Mouse (Mus musculus) midbrain, embryonic 10.5 days (tissue): ENCODE results near the gene Trim47. TPM values are rescaled to one million over a fixed set of nuclear protein-coding genes. Genes with fewer than 3 reads are reported as not detected.

ENCODE experiments used
- DNase-seq: peaks from one replicate; pipeline ENCODE4 v3.0.0-alpha.2; 2017; ENCODE audit warnings: low spot score
- H3K27ac ChIP-seq: fragments of 300-500 bp; sonication (generic); replicated peaks from 2 replicates; pipeline ENCODE4 v1.5.1; 2016; ENCODE audit warnings: mild to moderate bottlenecking
- H3K27me3 ChIP-seq: fragments of 300-500 bp; sonication (generic); 2 replicates; pipeline ENCODE4 v1.6.1; 2016; ENCODE audit warnings: low read depth, mild to moderate bottlenecking; ENCODE audit not compliant: poor library complexity, severe bottlenecking
- H3K36me3 ChIP-seq: fragments of 300-500 bp; sonication (generic); 2 replicates; pipeline ENCODE4 v1.6.1; 2016; ENCODE audit warnings: mild to moderate bottlenecking, moderate library complexity
- H3K4me1 ChIP-seq: fragments of 300-500 bp; sonication (generic); 2 replicates; pipeline ENCODE4 v1.6.1; 2016
- H3K4me3 ChIP-seq: fragments of 300-500 bp; sonication (generic); 2 replicates; pipeline ENCODE4 v1.5.1; 2016; ENCODE audit warnings: mild to moderate bottlenecking, moderate library complexity
- H3K9me3 ChIP-seq: fragments of 300-500 bp; sonication (generic); replicated peaks from 2 replicates; pipeline ENCODE4 v1.6.1; 2016; ENCODE audit warnings: mild to moderate bottlenecking
- WGBS: fragments of 180-500 bp; shearing (Covaris S2); methylation state at CpG from one replicate; pipeline ENCODE4 v1.1.7; 2016; 5-methylcytosine and 5-hydroxymethylcytosine counted together
- polyA plus RNA-seq: library from polyadenylated mRNA; unstranded; fragments of >200 nt; fragmentation: Nextera tagmentation; extraction: Ambion mirVana; gene quantifications from 2 replicates; pipeline ENCODE4 v1.2.1, GENCODE M21; 2016

Trim47 gene
- polyA plus RNA-seq, 1 experiment from 2014 or later: 2.7 TPM

DNA sequence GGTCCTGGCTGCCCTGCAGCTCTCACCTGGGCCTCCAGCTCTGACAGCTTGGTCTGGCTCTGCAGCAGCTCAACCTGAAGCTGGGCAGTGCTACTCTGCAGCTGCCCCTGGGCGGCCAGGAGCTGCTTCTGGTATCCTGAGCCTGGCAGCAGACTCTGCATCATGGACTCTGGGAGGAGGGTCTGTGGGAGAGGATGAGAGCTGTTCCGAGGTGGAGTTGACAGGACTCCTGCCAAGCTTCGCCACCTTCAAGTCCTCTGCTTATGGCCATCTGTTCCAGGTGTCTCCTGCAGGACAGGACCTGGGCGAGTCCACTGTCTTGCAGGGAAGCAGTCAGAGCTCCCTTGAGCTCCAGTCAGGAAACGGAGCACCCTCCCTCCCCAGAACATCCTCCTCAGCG, 22.3 kb upstream of the Trim47 start:
- no peak for DNase-seq
- peaks cover 100% of the 10 kb centered on the region for H3K36me3 ChIP-seq
- WGBS: 78% methylated on average over 6 of the region's 6 CpGs

DNA sequence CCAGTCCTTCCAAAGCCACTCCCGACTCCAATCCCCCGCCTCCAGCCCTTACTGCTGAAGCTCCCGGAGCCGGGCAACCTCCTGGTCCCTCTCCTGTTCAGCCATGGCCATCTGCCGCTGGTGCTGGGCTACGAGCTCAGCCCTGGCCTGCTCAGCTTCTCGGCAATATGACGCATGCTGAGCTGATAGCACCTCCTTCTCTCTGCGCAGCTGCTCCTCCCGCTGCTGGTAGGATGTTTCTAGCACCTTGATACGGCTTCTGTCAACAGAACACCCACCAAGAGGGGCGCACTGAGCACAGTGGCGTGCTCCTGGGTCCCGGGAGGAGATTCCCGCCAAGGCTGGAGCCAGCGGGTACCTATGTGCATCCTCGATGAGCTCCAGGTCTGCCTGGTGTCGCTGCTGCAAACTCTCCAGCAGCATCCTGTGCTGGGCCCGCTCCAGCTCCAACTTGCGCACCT, 21.8 kb upstream of the Trim47 start:
- no peak for DNase-seq
- Histone ChIP-seq H3K4me1 (peaks cover 7% of the 10 kb centered on the region; the same call in 1 of the 2 replicates), H3K27ac (peak overlapping the region; percentile 13; the same call in 1 of the 2 replicates), H3K4me3 (no peak overlapping the region), H3K36me3 (peaks cover 100% of the 10 kb centered on the region), H3K27me3 (no peaks in the 10 kb centered on the region), H3K9me3 (no peaks in the 10 kb centered on the region)
- 68% methylated on average over 20 of the region's 20 CpGs for WGBS

More for the DNA sequence above, 22.3 kb upstream of the Trim47 start:
- no peaks in the 10 kb centered on the region for H3K27me3 ChIP-seq
- H3K4me1 ChIP-seq: peaks cover 7% of the 10 kb centered on the region; the same call in 1 of the 2 replicates
- H3K27ac ChIP-seq: no peak overlapping the region; the same call in 1 of the 2 replicates
- H3K9me3 ChIP-seq: no peaks in the 10 kb centered on the region
- no peak overlapping the region for H3K4me3 ChIP-seq

DNA sequence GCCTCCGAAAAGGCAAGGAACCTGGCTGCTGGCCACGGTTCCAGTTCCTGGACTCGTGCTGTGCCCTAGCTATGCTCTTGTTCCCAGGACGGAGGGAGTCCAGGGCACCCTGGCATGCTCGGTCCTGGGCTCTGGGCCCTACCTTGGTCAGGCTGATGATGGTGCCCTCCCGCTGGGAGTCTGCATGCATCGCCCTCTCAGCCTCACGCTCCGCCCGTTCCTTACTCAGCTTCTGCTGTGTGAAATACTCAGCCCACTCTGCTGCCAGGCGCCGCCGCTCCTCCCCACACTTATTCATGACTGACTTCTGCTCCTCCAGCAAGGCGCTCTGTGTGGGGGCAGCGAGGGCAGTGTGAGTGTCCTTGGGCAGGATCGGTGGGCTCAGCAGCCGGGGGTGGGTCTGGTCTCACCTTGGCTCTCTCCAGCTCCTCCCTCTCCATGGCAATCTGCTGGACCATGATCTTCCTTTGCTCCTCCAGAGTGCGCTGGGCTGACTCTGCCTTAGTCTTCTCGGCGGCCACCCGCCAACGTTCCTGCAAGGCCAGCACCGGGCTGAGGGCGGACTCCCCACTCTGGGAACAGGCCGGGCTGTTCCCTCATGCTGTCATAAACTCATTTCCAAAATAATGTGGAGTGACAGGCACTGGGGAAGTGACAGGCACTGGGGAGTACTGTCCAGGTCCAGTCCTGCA, 19.4 kb upstream of the Trim47 start:
- Histone ChIP-seq H3K9me3 (no peaks in the 10 kb centered on the region), H3K4me1 (peaks cover 7% of the 10 kb centered on the region; the same call in 1 of the 2 replicates), H3K36me3 (peaks cover 100% of the 10 kb centered on the region), H3K27me3 (no peaks in the 10 kb centered on the region), H3K27ac (no peak overlapping the region), H3K4me3 (no peak overlapping the region)
- no peak for DNase-seq
- 77% methylated on average over 25 of the region's 25 CpGs for WGBS

DNA sequence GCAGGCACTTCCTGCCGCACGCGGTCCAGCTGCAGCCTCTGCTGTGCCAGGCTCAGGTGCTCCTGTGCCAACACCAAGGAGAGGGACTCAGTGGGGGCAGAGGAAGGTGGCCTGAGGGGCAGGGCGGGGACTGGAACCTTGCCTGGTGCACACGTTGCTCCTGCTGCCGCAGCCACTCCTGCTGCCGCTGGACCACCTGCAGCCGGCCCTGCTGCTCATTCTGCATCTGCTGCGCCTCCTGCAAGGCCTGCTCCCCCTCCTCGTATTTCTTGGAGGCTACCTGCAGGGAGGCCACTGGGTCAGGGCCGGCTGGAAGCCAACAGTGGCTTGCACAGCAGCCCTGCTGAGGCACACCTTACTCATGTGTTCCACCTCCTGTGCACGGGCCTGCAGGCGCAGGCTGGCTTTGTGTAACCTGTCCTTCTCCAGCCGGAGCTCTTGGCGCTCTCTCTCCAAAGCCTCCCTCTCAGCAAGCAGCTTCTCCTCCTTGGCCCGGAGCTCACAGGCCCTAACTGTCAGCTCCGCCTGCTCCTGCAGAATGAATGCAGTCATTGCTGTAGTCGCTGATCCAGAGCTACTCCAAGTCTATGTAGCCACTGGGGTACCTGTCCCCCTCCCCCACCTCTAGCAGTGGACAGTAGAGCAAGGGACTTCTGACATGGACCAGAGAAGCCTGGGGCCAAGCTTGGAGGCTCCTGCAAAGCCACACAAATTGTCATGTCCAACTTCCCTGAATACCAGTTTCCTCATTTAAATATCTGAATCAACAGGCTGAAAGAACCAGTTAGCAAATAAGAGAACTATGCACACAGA, 18.7 kb upstream of the Trim47 start:
- Histone ChIP-seq H3K4me3 (no peak overlapping the region), H3K27ac (no peak overlapping the region; the same call in 1 of the 2 replicates), H3K9me3 (no peaks in the 10 kb centered on the region), H3K36me3 (peaks cover 94% of the 10 kb centered on the region), H3K27me3 (no peaks in the 10 kb centered on the region), H3K4me1 (peaks cover 7% of the 10 kb centered on the region; the same call in 1 of the 2 replicates)
- 56% methylated on average over 18 of the region's 18 CpGs for WGBS
- no peak for DNase-seq

DNA sequence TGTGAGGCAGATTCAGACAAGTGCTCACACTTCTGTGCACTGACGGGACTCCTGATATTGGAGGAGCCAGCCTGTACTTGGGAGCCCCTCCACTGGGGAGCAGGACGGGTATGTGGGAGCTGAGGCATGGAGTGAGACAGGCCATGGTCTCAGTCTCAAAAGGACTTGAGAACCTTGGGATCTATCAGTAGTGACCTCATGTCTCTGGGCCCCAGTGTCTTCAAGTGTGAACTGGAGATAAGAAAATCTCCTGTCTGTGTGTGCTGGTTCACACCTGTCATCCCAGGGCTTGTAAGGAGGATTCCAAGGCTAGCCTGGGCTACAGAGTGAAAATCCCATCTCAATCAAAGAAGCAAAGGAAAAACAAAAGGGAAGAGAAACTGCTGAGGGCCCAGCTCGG, 16.5 kb upstream of the Trim47 start:
- H3K27me3 ChIP-seq: no peaks in the 10 kb centered on the region
- H3K9me3 ChIP-seq: no peaks in the 10 kb centered on the region
- peaks cover 10% of the 10 kb centered on the region; the same call in 1 of the 2 replicates for H3K4me1 ChIP-seq
- H3K4me3 ChIP-seq: no peak overlapping the region
- WGBS: 96% methylated on average over 3 of the region's 3 CpGs
- DNase-seq: no peak
- H3K27ac ChIP-seq: no peak overlapping the region
- H3K36me3 ChIP-seq: peaks cover 72% of the 10 kb centered on the region

DNA sequence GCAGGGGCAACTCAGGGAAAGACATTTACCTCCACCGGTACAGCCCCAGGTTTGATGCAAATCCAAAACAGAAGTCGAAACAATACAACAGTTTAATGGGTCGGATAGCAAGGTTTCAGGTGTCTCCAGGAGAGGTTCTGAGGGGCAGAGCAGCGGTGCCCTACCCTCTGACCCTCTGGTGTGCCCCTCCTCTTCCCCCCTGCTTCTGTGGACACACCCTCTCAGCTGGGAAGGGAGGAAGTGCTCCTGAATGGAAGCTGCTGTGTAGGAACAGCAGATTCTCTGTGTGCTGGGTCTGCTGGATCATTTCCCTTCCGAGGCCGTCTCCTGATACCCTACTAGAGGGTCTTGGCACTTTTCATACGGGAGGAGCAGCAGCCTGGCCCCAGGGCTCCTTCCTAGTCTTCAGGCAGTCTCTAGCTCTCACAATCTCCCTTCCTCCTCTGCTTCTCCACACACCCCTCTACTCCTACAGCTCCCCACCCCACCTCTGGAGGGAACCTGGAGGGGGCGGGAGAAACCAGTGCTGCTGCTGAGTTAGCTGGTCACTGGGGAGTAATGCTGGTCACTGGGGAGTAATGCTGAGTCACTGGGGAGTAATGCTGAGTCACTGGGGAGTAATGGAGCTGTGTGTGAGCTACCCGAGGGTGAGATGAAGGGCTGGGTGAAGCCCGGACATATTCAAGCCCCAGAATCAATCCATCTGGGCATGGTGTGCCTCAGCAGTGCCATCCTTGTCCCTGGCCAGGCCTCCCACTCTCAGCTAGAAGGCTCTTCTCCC, 15.4 kb upstream of the Trim47 start:
- peak overlapping the region; percentile 42; the same call in 1 of the 2 replicates for H3K27ac ChIP-seq

DNA sequence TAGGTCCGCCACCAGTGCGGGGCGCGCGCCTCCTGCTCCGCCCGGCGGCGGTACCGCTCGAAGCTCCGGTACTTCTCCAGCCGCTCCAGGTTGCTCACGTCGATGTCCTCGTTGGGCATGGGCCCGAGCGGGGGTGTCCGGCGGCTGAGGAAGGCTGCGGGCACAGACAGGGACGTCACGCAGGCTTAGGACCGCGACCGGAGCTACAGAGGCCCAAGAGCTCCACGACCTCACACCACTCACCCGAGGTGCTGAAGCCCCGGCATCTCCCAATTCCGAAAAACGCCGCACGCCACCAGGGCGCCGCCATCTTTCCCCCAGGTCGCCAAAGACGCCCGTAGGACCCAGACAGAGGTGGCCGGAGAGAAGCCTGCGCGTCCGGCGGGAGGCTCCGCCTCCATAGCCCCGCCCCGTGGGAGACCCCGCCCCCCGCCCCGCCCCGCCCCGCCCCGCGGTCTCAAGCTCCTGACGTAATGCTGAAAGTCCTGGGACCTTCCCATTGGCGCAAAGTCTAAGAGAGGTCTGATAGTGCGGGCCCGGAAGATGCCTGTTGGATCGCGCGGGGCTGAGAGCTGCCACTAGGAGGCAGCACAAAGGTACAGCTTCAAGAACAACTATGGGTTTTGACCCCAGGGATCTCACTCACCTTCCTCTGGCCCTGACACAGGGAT, 11.6 kb upstream of the Trim47 start, which contains the start of gene Mrpl38:
Gene Mrpl38 (minus strand): TSS at position 401 of the 671 bp plus-strand sequence.
- Histone ChIP-seq H3K9me3 (no peaks in the 10 kb centered on the region), H3K27me3 (no peaks in the 10 kb centered on the region), H3K36me3 (peaks cover 58% of the 10 kb centered on the region), H3K4me3 (peak within 1 kb of the TSS; percentile 89), H3K27ac (peak within 1 kb of the TSS; percentile 88), H3K4me1 (peaks cover 26% of the 10 kb centered on the region)
- WGBS: under 1% methylated on average over 60 of the region's 60 CpGs
- peak; percentile 97 for DNase-seq

More for the DNA sequence above, 15.4 kb upstream of the Trim47 start:
- Histone ChIP-seq H3K36me3 (peaks cover 61% of the 10 kb centered on the region), H3K9me3 (no peaks in the 10 kb centered on the region), H3K4me1 (peaks cover 16% of the 10 kb centered on the region), H3K27me3 (no peaks in the 10 kb centered on the region), H3K4me3 (no peak overlapping the region)
- no peak for DNase-seq
- 75% methylated on average over 10 of the region's 10 CpGs for WGBS

DNA sequence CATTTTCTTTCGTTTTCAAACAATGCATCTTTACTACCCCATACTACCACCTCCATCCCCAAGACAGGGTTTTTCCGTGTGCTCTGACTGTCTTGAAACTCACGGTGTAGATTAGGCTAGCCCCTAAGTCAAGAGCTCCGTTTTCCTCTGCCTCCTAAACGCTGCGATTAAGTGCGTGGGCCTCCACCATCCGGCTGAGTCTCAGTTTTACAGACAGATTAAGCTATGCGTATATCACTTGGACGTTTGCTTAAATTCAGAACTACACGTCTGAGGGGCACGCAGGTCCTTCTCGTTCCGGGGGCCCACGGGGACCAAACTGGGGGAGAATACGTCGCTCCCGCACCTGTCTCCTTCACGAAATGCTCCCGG, 11.1 kb upstream of the Trim47 start:
- Histone ChIP-seq H3K4me1 (peaks cover 26% of the 10 kb centered on the region), H3K27me3 (no peaks in the 10 kb centered on the region), H3K27ac (peak overlapping the region; percentile 88), H3K36me3 (peaks cover 58% of the 10 kb centered on the region), H3K9me3 (no peaks in the 10 kb centered on the region), H3K4me3 (peak overlapping the region; percentile 89)
- 2% methylated on average over 20 of the region's 20 CpGs for WGBS
- no peak for DNase-seq

DNA sequence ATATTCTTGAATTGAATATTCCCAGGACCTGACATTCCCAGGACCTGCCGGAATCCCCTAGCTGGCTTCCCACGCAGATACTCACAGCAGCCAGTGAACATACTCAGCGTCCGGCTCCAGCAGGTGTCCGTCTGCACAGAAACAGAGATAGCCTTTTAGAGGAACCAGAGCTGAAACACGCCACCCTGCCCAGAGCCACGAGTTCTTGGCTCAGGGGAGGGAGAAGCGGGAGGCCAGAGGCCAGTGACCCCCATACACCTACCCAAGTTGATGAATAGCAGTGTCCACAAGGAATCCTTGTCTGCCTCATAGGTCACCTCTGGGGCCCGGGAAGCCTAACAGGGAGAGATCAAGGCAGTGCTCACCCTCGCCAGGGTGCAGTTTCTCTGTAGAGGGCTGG, 7.2 kb upstream of the Trim47 start:
- Histone ChIP-seq H3K27me3 (peaks cover 16% of the 10 kb centered on the region), H3K4me1 (peaks cover 48% of the 10 kb centered on the region), H3K9me3 (no peaks in the 10 kb centered on the region), H3K4me3 (no peak overlapping the region), H3K36me3 (peaks cover 59% of the 10 kb centered on the region), H3K27ac (no peak overlapping the region)
- 90% methylated on average over 10 of the region's 10 CpGs for WGBS
- DNase-seq: no peak

DNA sequence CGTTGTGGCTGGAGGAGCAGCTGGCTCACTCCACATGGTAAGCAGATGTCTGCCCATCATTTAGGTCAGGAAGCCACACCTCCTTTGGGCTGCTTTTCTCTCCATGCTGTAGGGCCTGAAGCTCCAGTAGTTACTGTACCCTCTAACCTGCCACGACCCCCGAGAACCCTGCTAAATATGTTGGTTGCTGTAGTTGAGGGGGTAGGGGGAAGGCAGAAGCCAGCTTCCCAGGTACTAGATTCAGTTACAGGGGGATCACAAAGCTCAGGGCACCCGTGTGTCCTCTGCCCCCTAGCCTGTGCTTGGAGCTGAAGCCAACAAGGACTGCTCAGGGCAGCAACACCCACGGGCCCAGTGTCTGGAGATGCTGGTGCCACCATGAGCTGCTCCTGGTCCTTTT, 6.5 kb upstream of the Trim47 start:
- whole genome bisulfite sequencing: 87% methylated on average over 5 of the region's 5 CpGs
- Histone ChIP-seq H3K4me3 (no peak overlapping the region), H3K27ac (no peak overlapping the region), H3K36me3 (peaks cover 59% of the 10 kb centered on the region), H3K27me3 (peaks cover 23% of the 10 kb centered on the region), H3K4me1 (peaks cover 47% of the 10 kb centered on the region), H3K9me3 (no peaks in the 10 kb centered on the region)
- no peak for DNase-seq

DNA sequence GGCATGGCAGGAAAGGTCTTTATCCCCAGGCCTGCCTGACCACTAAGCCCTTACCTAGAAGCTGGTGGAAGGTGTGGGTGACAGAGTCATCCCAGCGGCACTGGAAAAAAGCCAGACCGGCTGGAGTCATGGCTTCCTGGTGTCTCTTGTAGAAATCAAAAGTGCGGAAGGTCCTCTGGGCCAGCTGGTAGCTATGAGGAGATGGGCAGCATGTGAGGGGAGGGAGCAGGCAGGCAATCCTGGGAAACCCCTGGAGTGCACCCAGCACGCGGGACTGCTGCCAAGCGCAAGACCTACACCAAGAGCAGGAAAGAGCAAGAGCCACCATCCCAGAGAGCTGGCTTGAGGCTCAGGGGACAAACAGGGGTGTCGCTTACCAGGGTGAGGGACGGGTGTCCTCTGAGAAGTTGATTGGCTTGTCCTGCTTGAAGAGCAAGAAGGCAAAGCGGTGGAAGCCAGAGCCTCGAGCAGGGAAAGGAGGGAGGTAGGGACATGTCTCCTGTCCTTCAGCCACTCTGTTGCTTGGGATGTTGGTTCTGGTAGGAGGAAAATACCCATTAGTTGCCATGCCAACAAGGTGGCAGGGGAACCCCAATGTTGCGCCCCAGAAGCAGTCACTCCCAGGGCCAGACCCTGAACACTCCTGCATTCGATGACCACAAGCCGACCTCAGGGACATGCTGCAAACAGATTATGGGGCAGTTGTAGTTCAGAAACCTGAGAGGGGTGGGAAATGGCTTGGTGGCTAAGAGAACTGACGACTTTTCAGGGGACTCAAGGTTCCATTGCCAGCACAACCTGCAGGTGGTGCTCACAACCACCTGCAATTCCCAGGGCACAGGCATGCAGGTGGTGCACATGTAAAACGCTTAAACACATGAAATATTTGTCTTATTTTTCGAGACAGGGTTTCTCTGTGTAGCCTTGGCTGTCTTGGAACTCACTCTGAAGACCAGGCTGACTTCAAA, 5.6 kb upstream of the Trim47 start:
- DNase-seq: no peak
- Histone ChIP-seq H3K36me3 (peaks cover 59% of the 10 kb centered on the region), H3K4me1 (peaks cover 45% of the 10 kb centered on the region), H3K9me3 (no peaks in the 10 kb centered on the region), H3K27me3 (peaks cover 24% of the 10 kb centered on the region), H3K27ac (no peak overlapping the region), H3K4me3 (no peak overlapping the region)
- 85% methylated on average over 16 of the region's 16 CpGs for WGBS
